Mouse (Mus musculus) mature B cell (primary cell): ENCODE data around the gene Tnfrsf21.

Source experiments
- in situ Hi-C: fragments of 300-500 bp; cut with MboI; formaldehyde crosslinking; loops from 2 replicates; pipeline ENCODE4 v1.14.3; 2019

The Tnfrsf21 gene

DNA sequence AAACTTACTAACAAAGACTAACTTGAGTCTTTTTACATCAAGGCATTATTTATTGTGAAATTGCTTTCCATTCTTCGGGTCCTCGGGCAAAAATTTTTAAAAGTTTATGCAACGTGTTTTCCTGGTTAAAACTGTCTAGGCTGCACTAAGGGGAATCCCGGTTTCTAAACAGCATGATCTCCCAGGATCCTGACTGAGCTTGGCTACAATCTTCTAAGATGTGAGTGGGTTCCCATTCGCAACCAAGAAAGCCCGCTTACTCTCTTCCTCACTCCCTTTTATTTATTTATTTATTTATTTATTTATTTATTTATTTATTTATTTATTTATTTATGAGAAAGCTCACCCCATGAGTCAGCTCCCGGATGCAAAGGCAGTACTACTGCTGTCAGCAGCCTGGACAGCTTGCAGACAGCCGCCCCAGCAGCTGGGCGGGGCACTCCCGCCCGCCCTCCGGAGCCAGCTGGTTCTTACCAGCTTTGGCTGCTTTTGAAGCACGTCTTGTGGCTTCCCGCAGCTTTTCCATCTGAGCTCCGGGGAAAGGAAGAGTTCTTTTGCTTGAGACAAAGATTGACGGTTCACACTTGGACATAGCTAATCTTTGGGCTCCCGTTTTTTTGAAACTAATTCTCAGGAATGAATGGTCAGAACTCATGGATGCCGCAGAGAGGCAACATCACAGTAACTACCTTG, 60.6 kb downstream of the Tnfrsf21 start:
- in situ Hi-C loops: no loop called here

DNA sequence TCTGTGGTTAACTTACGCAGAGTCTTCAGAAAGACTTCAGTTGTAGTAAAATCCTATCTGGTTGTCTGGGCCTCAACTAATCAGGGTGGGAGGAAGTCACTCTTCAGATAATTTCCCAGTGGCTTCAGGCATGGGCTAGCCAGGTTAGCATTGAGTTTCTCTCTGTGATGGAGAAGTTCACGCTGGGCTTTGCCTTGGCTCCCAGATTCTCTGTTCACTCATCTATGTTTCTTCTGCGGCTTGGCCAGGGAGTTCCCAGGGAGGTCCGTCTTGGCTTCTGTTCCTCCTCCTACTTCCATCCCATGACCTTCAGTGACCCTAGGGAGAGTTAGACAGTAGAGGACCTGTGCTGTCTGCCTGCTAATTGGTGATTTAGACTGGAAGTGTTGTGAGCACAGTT, 61.2 kb downstream of the Tnfrsf21 start:
- in situ Hi-C loops: no loop called here

DNA sequence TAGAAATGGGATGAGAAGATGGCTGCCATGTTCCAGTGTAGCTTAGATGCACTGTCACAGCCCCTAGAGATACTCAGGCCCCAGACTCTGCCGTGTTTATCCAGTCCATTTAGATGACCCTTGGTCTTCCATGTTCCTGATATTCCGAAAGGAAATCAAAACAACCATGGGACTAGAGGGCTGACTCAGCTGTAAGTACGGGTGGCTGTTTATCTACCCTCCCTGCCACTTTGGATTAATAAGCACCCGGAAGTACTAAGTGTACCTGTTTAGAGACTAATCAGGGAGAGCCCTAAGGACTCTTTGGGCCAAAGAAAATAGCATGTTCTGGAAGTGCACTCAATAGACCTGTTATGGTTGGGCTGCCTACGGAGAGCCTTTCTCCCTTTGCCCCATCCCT, 64.9 kb downstream of the Tnfrsf21 start:
- in situ Hi-C loops: no loop called here

DNA sequence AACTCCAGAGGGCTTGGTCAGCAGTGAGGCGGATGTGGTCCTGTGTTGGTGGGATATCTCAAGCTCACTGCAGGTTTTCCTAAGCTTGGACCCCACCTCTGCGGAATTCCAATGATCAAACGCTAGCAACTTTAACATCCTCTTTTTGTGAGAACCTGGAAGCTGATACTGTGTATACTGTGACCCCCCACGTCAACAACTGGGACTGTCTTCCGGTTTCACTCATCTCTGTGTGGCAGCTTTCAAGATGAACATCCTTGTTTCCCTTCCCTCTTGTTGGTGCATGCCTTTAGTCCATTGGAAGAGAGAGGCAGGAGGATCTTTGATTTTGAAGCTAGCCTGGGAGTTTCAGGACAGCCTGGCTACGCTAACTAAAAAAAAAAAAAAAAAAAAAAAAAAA, 73.1 kb downstream of the Tnfrsf21 start:
- in situ Hi-C loops: no loop called here

DNA sequence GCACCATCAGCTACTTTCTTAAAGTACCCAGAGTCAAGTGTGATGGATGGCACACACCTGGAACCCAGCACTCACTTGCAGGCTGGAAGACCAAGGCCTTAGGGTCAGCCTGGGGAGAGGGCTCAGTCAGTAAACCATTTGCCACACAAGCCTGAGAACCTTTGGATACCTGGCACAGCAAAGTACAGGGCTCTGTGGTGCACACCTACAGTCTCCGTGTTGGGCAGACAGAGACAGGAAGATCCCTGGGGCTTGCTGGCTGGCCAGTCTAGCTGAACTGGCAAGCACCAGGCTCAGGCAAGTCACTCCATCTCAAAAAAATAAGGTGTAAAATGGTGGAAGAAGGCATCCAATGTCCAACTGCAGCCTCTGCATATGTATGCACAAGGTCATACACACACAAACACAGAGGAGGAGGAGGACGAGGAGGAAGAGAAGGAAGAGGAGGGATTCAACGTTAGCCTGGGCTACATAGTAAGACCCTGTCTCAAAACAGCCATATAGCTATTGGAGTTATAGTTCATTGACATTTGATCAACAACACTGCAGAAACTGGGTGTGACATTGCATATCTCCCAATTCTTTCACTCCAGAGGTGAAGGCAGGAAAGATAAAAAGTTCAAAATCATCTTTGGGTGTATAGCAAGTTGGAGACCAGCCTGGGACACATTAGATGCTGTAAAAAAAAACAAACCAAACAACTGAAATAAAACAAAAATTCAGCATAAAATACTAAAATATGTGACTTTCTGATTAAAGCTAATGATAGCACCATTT, 74.8 kb downstream of the Tnfrsf21 start:
- in situ Hi-C loops: no loop called here

DNA sequence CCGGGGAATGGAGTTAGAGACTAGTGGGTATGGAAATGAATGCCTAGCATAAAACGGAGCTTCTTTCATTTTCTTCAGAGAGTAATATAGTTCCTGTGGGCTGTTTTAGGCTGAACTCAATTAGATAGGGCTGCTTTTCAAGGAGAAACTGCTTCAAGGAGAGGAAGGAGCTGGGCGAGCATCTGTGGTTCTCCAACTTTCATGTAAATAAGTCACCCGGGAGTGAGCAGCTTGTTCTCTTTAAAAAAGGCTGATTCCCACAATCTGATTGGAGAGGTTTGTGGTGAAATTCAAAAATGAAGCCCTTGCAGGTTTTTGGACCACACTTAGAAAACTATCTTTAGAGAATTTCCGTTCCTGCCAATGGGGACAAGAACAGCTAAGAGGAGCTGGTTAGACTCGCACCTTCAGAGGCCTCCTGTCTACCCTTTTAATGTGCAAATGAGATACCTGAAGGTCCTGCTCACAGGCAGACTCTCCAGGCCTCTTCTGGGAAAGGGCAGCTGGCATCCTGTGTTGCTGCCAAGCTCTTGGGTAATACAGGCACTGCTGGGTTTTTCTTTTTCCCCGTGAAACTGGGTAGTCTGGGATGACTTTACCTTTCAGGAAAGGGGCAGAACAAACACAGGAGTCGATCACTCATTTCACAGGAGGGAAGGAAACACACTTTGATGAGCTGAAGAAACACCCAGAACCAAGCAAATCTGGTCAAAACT, 76.1 kb downstream of the Tnfrsf21 start:
- in situ Hi-C loops: no loop called here

DNA sequence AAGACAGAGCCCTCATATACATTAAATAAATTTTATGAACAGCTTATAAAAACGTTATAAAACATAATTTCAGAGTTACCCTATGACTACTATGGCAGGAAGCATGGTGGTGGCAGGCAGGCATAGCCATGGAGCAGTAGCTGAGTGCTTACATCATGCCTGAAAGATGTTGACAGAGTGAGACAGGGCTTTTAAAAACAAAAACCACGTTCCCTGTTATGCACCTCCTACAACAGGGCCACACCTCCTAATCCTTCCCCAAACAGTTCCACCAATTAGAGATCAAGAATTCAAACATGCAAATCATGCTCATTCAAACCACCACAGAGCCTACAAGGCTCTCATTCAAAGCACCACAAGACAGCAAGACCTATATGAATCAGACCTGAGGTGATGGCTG, 77.9 kb downstream of the Tnfrsf21 start:
- in situ Hi-C loops: no loop called here

DNA sequence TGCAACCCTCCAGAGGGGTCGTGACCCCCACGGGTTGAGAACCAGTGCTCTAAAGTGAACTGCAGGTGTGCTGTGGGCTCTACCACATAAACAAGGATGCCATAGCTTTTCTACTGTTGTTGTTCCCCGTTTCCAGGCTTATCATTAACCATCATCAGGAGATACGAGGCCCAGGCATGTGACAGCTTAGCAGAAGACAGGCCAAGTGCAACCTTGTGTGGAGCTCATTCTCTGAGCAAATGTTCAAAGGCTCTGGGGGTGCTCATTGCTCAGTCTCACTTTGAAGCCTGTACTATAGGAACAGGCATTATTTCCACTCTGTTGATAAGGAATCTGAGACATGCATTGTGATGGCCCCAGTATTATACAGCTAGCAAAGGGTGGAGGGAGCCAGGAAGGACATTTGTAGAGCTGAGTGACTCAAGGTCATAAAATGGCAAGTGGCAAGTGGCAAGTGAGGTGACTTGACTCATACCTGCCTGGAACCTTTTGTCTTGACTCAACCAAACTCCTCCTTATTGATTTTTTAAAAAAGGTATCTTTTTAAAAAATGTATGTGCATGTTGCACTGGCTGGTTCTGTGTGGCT, 80.8 kb downstream of the Tnfrsf21 start:
- in situ Hi-C loops: no loop called here

DNA sequence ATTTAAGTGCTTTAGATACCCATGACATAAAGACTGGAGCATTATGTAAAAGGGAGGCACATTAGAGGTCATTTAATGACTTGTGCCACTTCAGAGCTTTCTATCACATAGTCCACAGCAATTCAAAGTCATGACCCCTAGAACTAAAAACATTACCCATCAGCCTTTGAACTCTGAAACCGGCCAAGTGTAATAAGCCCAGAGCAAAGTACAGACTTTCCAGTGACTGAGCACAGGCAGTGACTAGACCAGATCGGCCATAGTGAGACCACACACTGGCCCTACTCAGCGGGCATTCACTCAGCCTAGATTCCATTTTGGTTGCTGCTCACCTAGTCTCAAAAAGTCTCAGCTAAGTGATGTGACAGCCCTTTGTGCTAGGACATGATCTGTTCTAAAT, 89.8 kb downstream of the Tnfrsf21 start:
- in situ Hi-C loops: no loop called here

DNA sequence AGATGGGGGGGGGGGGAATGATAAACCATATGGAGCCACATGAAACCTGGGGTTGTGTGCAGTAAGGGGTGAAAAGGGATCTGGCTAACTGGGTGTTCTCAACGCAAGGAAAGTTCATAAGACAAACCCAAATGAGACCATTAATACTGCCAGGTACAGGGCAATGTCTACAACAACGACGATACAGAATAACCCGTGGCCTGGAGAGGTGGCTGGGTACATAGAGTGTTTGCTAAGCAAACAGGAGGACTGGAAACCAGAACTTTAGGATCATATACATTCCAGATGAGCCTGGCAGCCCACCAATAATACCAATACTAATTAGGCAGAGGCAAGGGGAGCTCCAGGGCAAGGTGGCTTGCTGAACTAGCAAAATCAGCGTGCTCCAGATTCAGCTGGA, 91.0 kb downstream of the Tnfrsf21 start:
- in situ Hi-C loops: no loop called here

DNA sequence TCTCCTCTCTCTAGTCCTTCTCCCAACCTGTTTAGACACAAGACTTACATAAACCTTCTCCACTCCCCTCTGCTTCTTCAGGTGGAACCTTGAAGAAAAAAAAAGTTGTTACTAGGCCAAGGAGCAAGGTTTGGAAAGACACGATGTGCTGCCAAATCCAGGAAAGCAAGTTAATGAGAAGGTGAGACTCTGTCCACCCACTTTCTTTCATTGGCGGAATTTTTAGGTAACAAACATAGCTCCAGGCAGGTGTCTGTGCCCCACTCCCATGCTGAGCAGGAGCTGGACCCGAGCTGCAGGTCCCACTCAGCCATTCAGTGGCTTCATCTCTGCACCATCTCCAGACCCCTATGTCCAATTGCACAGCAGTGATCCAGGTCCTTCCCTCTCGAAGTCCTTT, 93.1 kb downstream of the Tnfrsf21 start:
- in situ Hi-C loops: no loop called here

DNA sequence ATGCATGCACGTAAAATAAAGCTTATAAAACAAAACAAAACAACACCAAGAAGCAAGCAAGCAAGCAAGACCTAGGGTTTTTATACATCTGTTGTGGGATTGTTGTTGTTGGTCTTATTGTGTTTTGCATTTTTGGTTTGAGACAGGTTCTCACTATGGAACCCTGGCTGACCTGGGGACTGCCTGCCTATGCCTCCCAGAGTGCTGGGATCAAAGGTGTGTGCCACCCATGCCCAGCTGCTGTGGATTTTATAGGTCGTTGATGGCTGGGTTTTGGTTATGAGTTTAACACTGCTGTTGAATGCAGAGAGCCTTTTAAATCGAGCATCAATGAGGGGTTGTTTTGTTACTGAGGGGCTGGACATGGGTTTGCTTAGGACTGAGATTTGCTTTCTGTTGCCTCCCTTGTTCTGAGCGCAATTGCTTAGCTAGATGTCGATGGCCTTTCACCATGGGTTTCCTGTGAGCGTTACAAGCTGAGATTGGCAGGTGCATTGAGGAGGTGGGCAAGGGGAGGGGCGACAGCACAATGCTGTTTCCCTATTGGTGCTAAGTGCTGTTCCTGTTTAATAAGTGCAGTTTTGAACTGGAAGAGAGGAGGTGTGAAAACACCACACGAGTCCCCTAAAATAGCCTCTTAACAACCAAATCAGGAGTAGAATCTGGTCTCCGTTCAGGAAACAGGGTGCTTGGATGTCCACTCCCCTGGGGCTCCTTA, 94.0 kb downstream of the Tnfrsf21 start:
- in situ Hi-C loops: no loop called here

DNA sequence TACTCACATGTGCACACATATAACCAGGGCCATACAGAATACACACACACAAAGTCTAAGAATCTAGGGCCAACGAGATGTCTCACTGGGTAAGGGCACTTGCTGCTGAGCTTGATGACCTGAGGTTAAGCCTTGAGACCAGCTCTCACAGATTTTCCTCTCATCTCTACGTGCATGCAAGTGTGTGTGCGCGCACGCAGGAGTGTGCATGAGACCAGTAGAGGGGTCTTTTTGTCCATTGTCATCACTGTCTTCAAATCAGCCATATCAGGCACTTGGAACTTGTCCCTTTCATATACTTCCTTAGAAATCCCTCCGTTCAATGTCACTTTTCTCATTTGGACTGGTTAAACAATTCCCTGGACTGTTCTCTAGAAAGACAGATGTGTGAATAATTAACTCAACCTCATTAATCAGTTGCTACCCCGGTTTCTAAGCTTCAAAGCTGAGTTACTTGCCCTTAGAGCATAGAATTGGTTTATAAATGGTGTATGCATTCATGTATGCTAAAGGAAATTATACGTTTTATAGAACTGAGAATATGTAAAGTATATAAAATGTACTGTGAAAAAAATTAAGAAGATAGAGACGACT, 97.1 kb downstream of the Tnfrsf21 start:
- in situ Hi-C loops: no loop called here

DNA sequence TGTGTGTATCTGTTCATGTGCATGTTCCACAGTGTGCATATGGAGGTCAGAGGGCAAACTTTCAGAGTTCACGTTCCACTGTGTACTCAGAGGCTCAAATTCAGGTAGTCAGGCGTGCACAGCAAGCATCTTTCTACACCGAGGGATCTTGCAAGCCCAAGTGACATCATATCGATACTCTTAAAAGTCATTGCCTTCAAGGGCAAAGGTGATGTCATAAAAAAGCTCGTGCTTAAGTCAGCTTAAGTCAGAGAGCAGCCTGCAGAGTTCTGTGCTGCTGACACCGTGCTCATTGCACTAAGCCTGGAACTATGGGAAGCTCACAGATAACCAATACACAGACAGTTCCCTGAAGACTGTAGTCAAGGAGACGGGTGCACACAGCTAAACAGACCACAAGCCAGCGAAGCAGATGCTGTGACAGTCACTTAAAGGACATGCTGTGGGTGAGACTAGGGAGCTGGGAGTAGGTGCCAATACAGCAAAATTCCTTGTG, 97.8 kb downstream of the Tnfrsf21 start:
- in situ Hi-C loops: no loop called here

DNA sequence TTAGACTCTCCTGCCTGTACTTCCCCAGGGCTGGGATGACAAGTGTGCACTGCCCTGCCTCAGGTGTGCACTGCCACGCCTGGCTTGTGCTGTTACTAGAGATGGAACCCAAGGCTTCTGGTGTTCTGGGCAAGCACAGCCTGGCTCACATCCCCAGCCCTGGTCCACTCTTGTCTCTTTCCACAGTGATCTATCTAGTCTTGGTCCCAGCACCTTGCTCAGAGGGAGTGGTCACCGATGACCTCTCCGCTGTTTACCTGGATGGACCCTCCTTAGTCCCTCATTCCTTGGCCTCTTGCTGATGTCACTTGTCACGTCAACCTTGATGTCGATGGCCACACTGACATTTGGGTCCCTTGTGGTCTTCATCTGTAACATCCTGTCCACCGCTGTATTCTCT, 98.6 kb downstream of the Tnfrsf21 start:
- in situ Hi-C loops: no loop called here

DNA sequence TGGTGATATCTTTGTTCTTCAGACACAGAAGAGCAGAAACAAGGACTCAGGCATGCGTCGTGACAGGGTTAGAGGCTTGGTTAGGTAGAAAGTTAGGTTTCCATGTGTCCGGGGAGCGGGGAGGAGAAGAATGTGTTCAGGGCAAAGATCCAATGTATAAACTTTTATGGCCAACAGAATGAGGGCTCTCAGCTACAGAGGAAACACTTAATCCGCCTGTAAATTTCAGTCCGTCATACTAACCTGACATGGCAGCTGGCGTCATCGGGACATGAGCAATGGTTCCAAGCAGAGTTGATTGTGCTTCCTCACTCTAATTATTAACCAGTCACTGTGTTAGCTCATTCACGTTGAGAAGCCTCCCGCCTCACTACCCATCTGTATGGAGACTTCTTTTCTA, 100.4 kb downstream of the Tnfrsf21 start:
- in situ Hi-C loops: no loop called here

DNA sequence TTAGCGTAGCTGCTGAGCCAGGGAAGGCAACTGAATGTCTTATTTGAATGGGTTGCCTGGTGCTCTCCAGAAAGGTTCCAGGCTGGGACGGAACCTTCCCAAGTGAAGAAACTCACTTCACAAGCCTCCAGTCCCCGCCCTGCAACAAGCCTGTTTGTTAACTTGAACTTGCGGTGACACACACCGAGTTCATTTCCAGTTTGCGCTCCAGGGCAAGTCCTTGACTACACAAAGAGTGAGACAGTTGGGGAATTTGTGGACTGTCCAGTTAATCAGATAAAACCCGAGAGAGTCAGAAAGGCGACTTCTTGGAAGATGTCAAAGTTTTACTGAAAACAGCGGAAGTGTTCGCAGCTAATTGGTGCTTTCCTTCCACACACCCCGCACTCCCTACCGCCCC, 103.1 kb downstream of the Tnfrsf21 start:
- in situ Hi-C loops: no loop called here

DNA sequence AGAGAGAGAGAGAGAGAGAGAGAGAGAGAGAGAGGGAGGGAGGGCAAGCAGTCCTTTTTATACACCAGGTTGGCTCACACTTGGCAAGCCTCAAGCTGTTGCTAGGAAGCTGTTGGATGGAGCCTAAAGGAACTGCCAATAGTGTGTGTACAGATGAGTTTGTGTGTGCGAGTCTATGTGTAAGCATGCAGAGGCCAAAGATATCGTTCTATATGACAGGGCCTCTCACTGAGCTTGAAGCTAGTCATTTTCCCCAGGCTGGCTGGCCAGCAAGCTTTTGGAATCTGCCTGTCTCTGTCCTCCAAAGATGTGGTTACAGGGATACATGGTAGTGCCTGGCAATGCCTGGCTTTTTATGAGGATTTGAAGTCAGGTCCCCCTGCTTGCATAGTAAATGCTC, 104.7 kb downstream of the Tnfrsf21 start:
- in situ Hi-C loops: no loop called here

DNA sequence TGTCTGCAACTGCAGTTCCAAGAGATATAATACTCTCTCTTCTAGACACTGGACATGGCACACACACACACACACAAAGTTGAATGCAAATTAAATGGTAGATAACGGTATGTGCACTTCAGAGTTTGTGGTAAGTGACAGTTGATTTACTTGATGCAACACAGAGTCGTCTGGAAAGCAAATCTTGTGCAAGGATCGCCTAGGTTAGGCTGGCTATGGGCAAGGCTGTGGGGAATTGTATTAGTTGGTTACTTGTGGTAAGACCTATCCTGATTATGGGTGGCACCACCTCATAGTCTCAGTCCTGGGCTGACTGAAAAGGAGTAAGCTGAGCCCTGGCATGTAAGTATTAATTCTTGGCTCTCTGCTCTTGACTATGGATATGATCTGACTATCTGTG, 112.0 kb downstream of the Tnfrsf21 start:
- in situ Hi-C loops: no loop called here

DNA sequence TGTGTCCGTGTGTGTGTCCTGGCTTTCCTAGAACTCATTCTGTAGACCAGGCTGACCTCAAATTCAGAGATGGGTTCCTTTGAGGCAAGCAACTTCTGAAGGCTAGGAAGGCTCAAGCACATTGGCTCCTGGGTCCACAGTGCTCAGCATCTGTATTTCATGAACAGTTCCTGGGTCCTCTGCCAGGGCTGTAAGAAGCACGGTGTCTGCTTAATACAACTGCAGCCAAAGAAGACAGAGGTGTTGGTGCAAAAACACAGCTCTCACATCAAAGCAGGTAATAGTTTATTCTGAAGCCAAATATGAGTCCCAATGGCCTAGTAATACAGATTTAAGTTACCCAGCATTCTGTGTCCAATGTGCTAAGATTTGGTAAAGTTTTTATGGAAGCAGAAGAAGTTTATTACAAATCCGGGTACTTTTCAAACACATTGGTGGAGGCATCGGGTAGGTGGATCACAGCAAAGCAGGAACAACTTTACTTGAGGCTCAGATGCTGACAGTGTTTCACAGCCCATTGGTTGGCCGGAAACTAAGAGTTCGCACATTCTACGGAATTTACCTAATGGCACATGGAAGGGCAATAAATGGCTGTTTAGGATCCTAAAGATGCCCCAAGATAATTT, 112.7 kb downstream of the Tnfrsf21 start:
- in situ Hi-C loops: no loop called here
